Mouse (Mus musculus) intestine, embryonic 14.5 days (tissue): ENCODE measurements at regions not wholly inside any gene's neighbourhood (a gene's known extent, or its start where the extent isn't known, plus 50 kb on each side); places are given as distances from the start of the nearest gene placed in this dataset.

Experiments used
- ATAC-seq: fragments of 200-750 bp; cut with Nextera tagmentation; replicated peaks from 2 replicates; pipeline ENCODE4 v1.8.0; 2017; ENCODE audit warnings: low read depth, moderate number of reproducible peaks, moderate TSS enrichment, moderate library complexity; ENCODE audit not compliant: low FRiP score, low TSS enrichment
- DNase-seq: peaks from one replicate; pipeline ENCODE4 v3.0.0-alpha.2; 2018; ENCODE audit warnings: low spot score
- H3K27ac ChIP-seq: fragments of 300-500 bp; sonication (generic); 2 replicates; pipeline ENCODE4 v1.5.1; 2014; ENCODE audit warnings: low read depth, mild to moderate bottlenecking, control low read depth
- H3K27me3 ChIP-seq: fragments of 300-500 bp; sonication (generic); replicated peaks from 2 replicates; pipeline ENCODE4 v1.6.1; 2014; ENCODE audit warnings: low read length, control low read depth; ENCODE audit not compliant: control insufficient read depth, insufficient read depth
- H3K36me3 ChIP-seq: fragments of 300-500 bp; sonication (generic); 2 replicates; pipeline ENCODE4 v1.6.1; 2014; ENCODE audit warnings: low read length, control low read depth; ENCODE audit not compliant: control insufficient read depth, insufficient read depth
- H3K4me1 ChIP-seq: fragments of 300-500 bp; sonication (generic); replicated peaks from 2 replicates; pipeline ENCODE4 v1.6.1; 2014; ENCODE audit warnings: low read length, control low read depth, mixed read lengths; ENCODE audit not compliant: control insufficient read depth, insufficient read depth
- H3K4me2 ChIP-seq: fragments of 300-500 bp; sonication (generic); 2 replicates; pipeline ENCODE4 v1.6.1; 2014; ENCODE audit warnings: low read length
- H3K4me3 ChIP-seq: fragments of 300-500 bp; sonication (generic); 2 replicates; pipeline ENCODE4 v1.5.1; 2014; ENCODE audit warnings: low read depth, low read length, control low read depth, mixed read lengths
- H3K9ac ChIP-seq: fragments of 300-500 bp; sonication (generic); 2 replicates; pipeline ENCODE4 v1.6.1; 2014; ENCODE audit warnings: mild to moderate bottlenecking, low read length
- H3K9me3 ChIP-seq: fragments of 300-500 bp; sonication (generic); 2 replicates; pipeline ENCODE4 v1.6.1; 2016; ENCODE audit warnings: low read length, control low read depth; ENCODE audit not compliant: control insufficient read depth
- WGBS: fragments of 180-500 bp; shearing (Covaris S2); extraction: QIAGEN DNeasy Blood & Tissue Kit; methylation state at CpG from one replicate; pipeline ENCODE4 v1.1.7; 2014; 5-methylcytosine and 5-hydroxymethylcytosine counted together

DNA sequence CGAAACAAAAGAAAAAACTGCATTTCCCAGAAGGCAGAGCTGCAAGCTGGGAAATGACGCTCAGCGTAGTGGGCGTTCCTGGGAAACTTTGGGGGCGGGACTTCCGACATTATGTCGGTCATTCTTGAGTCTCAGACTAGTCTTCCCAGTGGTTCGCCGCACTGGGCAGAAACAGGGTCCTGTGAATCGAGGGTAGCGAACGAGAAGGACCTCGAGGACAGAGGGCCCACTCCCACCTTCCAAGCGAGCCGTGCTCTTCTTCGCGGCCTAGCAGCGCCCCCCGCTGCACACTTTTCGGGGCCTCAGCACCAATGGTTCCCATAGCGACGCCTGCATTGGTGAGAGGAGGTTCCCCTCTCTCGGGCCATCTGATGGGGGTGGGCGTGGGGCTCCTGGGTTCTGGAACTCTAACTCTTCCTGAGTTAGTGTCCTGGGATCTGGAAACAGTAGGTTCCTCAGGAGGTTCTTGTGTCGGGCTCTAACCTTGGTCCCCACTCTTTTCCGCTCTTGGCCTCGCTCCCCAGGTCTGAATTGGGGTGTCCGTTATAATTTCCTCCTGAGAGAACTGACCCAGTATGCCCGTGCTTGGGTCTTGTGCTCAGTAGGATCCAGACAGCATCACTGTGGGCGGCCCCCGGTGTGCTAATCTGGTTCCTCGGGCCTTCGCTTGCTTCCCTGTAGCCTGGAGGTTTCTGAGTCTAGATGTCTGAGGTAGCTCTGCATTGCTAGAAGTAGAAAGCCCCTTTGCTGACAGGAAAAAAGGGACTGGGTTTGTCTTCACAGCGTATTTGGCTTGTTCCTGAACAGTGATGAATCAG is 52.8 kb upstream of the Gramd1a start:
- H3K36me3 ChIP-seq, result no peaks in the 10 kb centered on the region
- no peaks in the 10 kb centered on the region for H3K4me1 ChIP-seq
- peak overlapping the region; percentile 67 for H3K4me3 ChIP-seq
- 37% methylated on average over 34 of the region's 34 CpGs for WGBS
- ATAC-seq (peak; percentile 85), DNase-seq (peak; percentile 86)
- 0 out of 2 replicates have a peak, but pooled peaks cover 2% of the 10 kb centered on the region for H3K9me3 ChIP-seq
- H3K27ac ChIP-seq, result no peak overlapping the region
- H3K4me2 ChIP-seq, result peak overlapping the region; percentile 61
- H3K27me3 ChIP-seq, result no peaks in the 10 kb centered on the region
- H3K9ac ChIP-seq, result peak overlapping the region; percentile 58

GRCm38 (mm10) chr7:31207563-31208236 is 52.0 kb upstream of the Gramd1a start:
- WGBS, result 73% methylated on average over 13 of the region's 13 CpGs
- H3K9ac ChIP-seq, result no peak overlapping the region

More at GRCm38 (mm10) chr7:31207563-31208236, 52.0 kb upstream of the Gramd1a start:
- DNase-seq (no peak), ATAC-seq (peak; percentile 72; the same call in 1 of the 2 replicates)
- Histone ChIP-seq H3K4me3 (peak overlapping the region; percentile 67), H3K4me1 (no peaks in the 10 kb centered on the region), H3K27me3 (no peaks in the 10 kb centered on the region), H3K9me3 (no peaks in the 10 kb centered on the region), H3K4me2 (peak overlapping the region; percentile 61; the same call in 1 of the 2 replicates), H3K36me3 (no peaks in the 10 kb centered on the region), H3K27ac (no peak overlapping the region)
